Mouse (Mus musculus) G1E (cell line): ENCODE results near the gene Man2a1. TPM values are rescaled to one million over a fixed set of nuclear protein-coding genes. Genes with fewer than 3 reads are reported as not detected.

ENCODE experiments used
- ATAC-seq: 2 replicates; pipeline ENCODE4 v1.8.0; 2016; ENCODE audit warnings: mild to moderate bottlenecking; ENCODE audit not compliant: insufficient number of reproducible peaks, poor library complexity, low FRiP score, severe bottlenecking; ENCODE audit errors: extremely low read depth
- DNase-seq: peaks from one replicate; pipeline ENCODE4 v3.0.0; 2012; ENCODE audit warnings: low spot score
- H3K27me3 ChIP-seq: 2 replicates; pipeline ENCODE4 v1.6.1; 2012; ENCODE audit warnings: mild to moderate bottlenecking, low read length, inconsistent platforms; ENCODE audit not compliant: insufficient read depth
- H3K36me3 ChIP-seq: replicated peaks from 2 replicates; pipeline ENCODE3; 2012; ENCODE audit warnings: mild to moderate bottlenecking, inconsistent platforms
- H3K4me1 ChIP-seq: 2 replicates; pipeline ENCODE4 v1.6.1; 2012; ENCODE audit warnings: low read depth, low read length, inconsistent platforms, mixed read lengths; ENCODE audit not compliant: insufficient read depth
- H3K4me3 ChIP-seq: 2 replicates; pipeline ENCODE4 v1.5.1; 2012; ENCODE audit warnings: low read depth, mild to moderate bottlenecking, inconsistent platforms, low read length, moderate library complexity, mixed read lengths
- H3K9me3 ChIP-seq: replicated peaks from 2 replicates; pipeline ENCODE4 v1.6.1; 2012; ENCODE audit warnings: inconsistent platforms
- CTCF ChIP-seq: IDR thresholded peaks from 2 replicates; pipeline ENCODE4 v1.5.1; 2012; ENCODE audit warnings: low read depth, low read length, inconsistent platforms, mixed read lengths
- GATA1 ChIP-seq: IDR thresholded peaks from 2 replicates; pipeline ENCODE4 v1.6.1; 2012; ENCODE audit warnings: borderline replicate concordance, low read length, inconsistent platforms, mixed read lengths
- GATA2 ChIP-seq: IDR thresholded peaks from 2 replicates; pipeline ENCODE4 v1.6.1; 2012; ENCODE audit warnings: low read depth, low read length, inconsistent platforms, borderline replicate concordance
- POLR2AphosphoS5 ChIP-seq: IDR thresholded peaks from 2 replicates; pipeline ENCODE4 v1.6.1; 2012; ENCODE audit warnings: low read depth, low read length, inconsistent platforms; ENCODE audit not compliant: insufficient replicate concordance
- TAL1 ChIP-seq: conservative IDR thresholded peaks from 2 replicates; pipeline ENCODE4 v1.6.1; 2012; ENCODE audit warnings: low read depth, low read length, inconsistent platforms, mixed read lengths
- polyA plus RNA-seq: library from polyadenylated mRNA; stranded (reverse); fragments of >175 nt; gene quantifications from 2 replicates; pipeline ENCODE4 v1.2.3, GENCODE M21; 2012
- total RNA-seq, 2 experiments: library from RNA; stranded (forward) in 1 of 2; stranded (reverse) in 1 of 2; fragments of 200-1000 nt in 1 of 2; fragments of >200 nt in 1 of 2; fragmentation: Nextera tagmentation in 1 of 2; gene quantifications; 2 replicates each; pipeline ENCODE4 v1.2.3; 2014 to 2017

Gene Man2a1
- total and polyA plus RNA-seq, 3 experiments: not detected

- Histone ChIP-seq H3K9me3 (peaks cover 33% of the 10 kb centered on the region), H3K36me3 (no peaks in the 10 kb centered on the region), H3K4me1 (no peaks in the 10 kb centered on the region), H3K27me3 (no peaks in the 10 kb centered on the region), H3K4me3 (no peak overlapping the region)
- TF ChIP-seq GATA2 (no peak), GATA1 (no peak), POLR2AphosphoS5 (no peak), CTCF (no peak), TAL1 (no peak)
- ATAC-seq (no peak), DNase-seq (no peak)
Measured at GRCm38 (mm10) chr17:64719760-64720159, 119.2 kb downstream of the Man2a1 start.

DNA sequence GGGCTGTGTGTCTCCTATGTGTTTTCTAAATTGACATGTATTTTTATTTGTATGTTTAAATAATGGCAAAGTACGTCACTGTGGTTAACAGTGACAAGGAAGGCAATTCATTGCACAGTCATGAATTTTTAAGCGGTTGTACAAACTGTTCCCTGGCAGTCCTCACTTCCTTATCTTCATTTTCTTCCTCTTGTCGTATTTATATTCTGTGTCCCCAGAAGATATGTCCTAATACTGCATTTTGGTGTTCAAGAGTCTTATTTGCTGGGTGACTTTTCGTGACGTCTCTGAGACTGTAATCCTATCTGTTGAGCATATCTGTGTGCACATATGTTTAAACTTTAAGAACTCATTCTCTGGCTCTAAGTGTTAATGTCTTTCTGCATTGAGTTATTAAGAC is 120.6 kb downstream of the Man2a1 start:
- TF ChIP-seq GATA1: no peak
- TF ChIP-seq CTCF: no peak
- no peak for TF ChIP-seq TAL1
- TF ChIP-seq POLR2AphosphoS5: no peak
- TF ChIP-seq GATA2: no peak
- DNase-seq: no peak
- no peak for ATAC-seq

GRCm38 (mm10) chr17:64723162-64723561 is 122.6 kb downstream of the Man2a1 start:
- H3K9me3 ChIP-seq: peaks cover 37% of the 10 kb centered on the region
- H3K27me3 ChIP-seq: no peaks in the 10 kb centered on the region
- no peak overlapping the region for H3K4me3 ChIP-seq
- no peaks in the 10 kb centered on the region for H3K36me3 ChIP-seq
- no peak for TF ChIP-seq CTCF
- no peak for TF ChIP-seq POLR2AphosphoS5
- no peak for TF ChIP-seq TAL1
- TF ChIP-seq GATA1: no peak
- no peak for TF ChIP-seq GATA2
- ATAC-seq: no peak
- DNase-seq: no peak
- H3K4me1 ChIP-seq: no peaks in the 10 kb centered on the region

More for the DNA sequence above, 120.6 kb downstream of the Man2a1 start:
- Histone ChIP-seq H3K27me3 (no peaks in the 10 kb centered on the region), H3K9me3 (peaks cover 35% of the 10 kb centered on the region), H3K36me3 (no peaks in the 10 kb centered on the region), H3K4me3 (no peak overlapping the region), H3K4me1 (no peaks in the 10 kb centered on the region)

GRCm38 (mm10) chr17:64725214-64725613 is 124.7 kb downstream of the Man2a1 start:
- Histone ChIP-seq H3K36me3 (no peaks in the 10 kb centered on the region), H3K4me1 (no peaks in the 10 kb centered on the region), H3K4me3 (no peak overlapping the region), H3K27me3 (no peaks in the 10 kb centered on the region), H3K9me3 (peaks cover 37% of the 10 kb centered on the region)
- DNase-seq (no peak), ATAC-seq (no peak)
- TF ChIP-seq POLR2AphosphoS5 (no peak), CTCF (no peak), GATA2 (no peak), GATA1 (no peak), TAL1 (no peak)

GRCm38 (mm10) chr17:64726032-64726431 is 125.5 kb downstream of the Man2a1 start:
- Histone ChIP-seq H3K36me3 (no peaks in the 10 kb centered on the region), H3K27me3 (no peaks in the 10 kb centered on the region), H3K4me3 (no peak overlapping the region), H3K9me3 (peaks cover 36% of the 10 kb centered on the region), H3K4me1 (no peaks in the 10 kb centered on the region)
- ATAC-seq (no peak), DNase-seq (no peak)
- TF ChIP-seq CTCF: no peak
- TF ChIP-seq GATA2: no peak

DNA sequence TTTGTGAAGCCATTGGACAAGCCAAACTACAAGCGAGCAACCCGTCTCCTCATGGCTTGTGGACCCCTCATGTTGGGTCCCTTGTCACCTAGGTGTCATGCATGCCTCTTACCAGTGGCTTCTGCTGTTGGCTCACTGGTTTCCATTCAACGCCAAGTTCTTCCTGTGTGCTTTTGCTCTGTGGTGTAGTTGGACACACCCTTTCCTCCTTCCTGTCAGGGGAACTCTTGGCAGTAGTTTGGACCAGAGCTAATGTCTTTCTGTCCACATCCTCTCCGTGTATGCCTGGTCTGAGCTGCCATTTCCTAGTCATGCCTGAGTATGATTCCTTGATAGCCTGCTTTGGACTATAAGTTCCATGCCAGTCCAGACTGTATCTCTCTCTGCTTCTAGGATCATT is 135.0 kb downstream of the Man2a1 start:
- Histone ChIP-seq H3K27me3 (no peaks in the 10 kb centered on the region), H3K36me3 (no peaks in the 10 kb centered on the region), H3K4me3 (no peak overlapping the region), H3K4me1 (no peaks in the 10 kb centered on the region), H3K9me3 (peaks cover 38% of the 10 kb centered on the region)
- TF ChIP-seq TAL1: no peak
- TF ChIP-seq POLR2AphosphoS5: no peak
- TF ChIP-seq GATA1: no peak
- no peak for TF ChIP-seq CTCF
- no peak for TF ChIP-seq GATA2
- no peak for DNase-seq
- ATAC-seq: no peak

DNA sequence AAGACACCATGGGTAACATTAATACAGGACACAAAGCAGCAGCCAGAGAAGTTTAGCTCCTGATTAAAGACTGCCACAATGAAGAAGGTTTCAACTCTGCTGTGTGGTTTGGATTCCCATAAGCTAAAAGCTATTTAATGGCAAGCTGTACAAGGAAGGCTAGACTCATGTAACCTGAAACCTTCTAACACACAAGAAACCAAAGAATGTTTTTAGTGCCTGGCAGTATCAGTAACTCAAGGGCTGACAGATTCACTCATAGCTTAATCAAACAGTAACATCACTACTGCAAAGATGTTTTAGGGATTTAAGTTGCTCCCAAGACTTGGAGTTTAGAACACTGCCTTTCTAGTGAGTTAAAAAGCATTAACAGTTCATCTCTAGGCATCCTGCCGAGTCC is 137.4 kb downstream of the Man2a1 start:
- Histone ChIP-seq H3K4me3 (no peak overlapping the region), H3K9me3 (peaks cover 50% of the 10 kb centered on the region), H3K4me1 (no peaks in the 10 kb centered on the region), H3K36me3 (no peaks in the 10 kb centered on the region), H3K27me3 (no peaks in the 10 kb centered on the region)
- TF ChIP-seq TAL1 (no peak), GATA2 (no peak), POLR2AphosphoS5 (no peak), CTCF (no peak), GATA1 (no peak)
- no peak for DNase-seq
- ATAC-seq: no peak
